Mouse (Mus musculus) midbrain, embryonic 10.5 days (tissue): ENCODE results near the gene Nmnat3. TPM values are rescaled to one million over a fixed set of nuclear protein-coding genes. Genes with fewer than 3 reads are reported as not detected.

Experiments
- DNase-seq: peaks from one replicate; pipeline ENCODE4 v3.0.0-alpha.2; 2017; ENCODE audit warnings: low spot score
- H3K27ac ChIP-seq: fragments of 300-500 bp; sonication (generic); replicated peaks from 2 replicates; pipeline ENCODE4 v1.5.1; 2016; ENCODE audit warnings: mild to moderate bottlenecking
- H3K27me3 ChIP-seq: fragments of 300-500 bp; sonication (generic); 2 replicates; pipeline ENCODE4 v1.6.1; 2016; ENCODE audit warnings: low read depth, mild to moderate bottlenecking; ENCODE audit not compliant: poor library complexity, severe bottlenecking
- H3K36me3 ChIP-seq: fragments of 300-500 bp; sonication (generic); 2 replicates; pipeline ENCODE4 v1.6.1; 2016; ENCODE audit warnings: mild to moderate bottlenecking, moderate library complexity
- H3K4me1 ChIP-seq: fragments of 300-500 bp; sonication (generic); 2 replicates; pipeline ENCODE4 v1.6.1; 2016
- H3K4me3 ChIP-seq: fragments of 300-500 bp; sonication (generic); 2 replicates; pipeline ENCODE4 v1.5.1; 2016; ENCODE audit warnings: mild to moderate bottlenecking, moderate library complexity
- H3K9me3 ChIP-seq: fragments of 300-500 bp; sonication (generic); replicated peaks from 2 replicates; pipeline ENCODE4 v1.6.1; 2016; ENCODE audit warnings: mild to moderate bottlenecking
- WGBS: fragments of 180-500 bp; shearing (Covaris S2); methylation state at CpG from one replicate; pipeline ENCODE4 v1.1.7; 2016; 5-methylcytosine and 5-hydroxymethylcytosine counted together
- polyA plus RNA-seq: library from polyadenylated mRNA; unstranded; fragments of >200 nt; fragmentation: Nextera tagmentation; extraction: Ambion mirVana; gene quantifications from 2 replicates; pipeline ENCODE4 v1.2.1, GENCODE M21; 2016

The Nmnat3 gene
- polyA plus RNA-seq, 1 experiment from 2014 or later, result 2.6 TPM

DNA sequence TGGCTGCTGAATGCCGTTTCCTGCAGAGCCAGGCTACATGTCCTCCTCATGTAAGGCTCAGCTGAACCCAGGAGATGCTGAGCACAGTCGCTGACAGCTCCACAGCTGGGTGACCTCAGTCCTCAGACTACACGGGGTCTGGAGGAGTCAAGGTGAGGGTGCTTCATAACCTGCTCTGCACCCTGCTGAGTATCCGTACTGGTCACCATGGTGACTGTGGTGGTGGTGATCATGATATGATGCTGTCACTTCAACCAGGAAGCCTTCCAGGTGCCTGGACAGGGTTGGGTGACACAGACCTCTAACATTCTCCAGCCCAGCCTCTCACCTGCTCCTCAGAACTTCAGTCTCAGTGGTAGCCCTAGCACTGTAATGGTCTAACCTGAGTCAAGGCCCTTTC, 150.6 kb downstream of the Nmnat3 start:
- Histone ChIP-seq H3K9me3 (no peaks in the 10 kb centered on the region), H3K4me3 (no peak overlapping the region), H3K27me3 (peaks cover 9% of the 10 kb centered on the region; the same call in 1 of the 2 replicates), H3K4me1 (peaks cover 29% of the 10 kb centered on the region), H3K27ac (no peak overlapping the region), H3K36me3 (no peaks in the 10 kb centered on the region)
- 88% methylated on average over 4 of the region's 4 CpGs for WGBS
- DNase-seq, result no peak

DNA sequence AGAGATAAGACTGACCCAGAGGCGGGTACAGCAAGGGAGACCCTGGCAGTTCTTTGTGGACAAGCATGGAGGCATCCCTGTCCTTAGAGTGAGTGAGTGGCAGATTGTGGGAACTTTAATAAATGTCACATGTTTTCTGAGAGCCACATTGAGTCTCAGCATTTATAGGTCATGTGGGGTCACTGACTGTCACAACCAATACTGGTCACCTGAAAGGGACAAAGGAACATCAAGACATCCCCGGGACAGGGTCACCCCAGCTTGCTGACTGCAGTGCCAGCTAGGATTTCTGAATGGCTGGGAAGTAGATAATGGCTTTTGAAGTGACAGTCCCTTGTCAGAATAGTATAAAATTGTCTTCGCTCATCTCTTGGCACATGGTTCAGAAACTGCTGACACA, 151.9 kb downstream of the Nmnat3 start:
- Histone ChIP-seq H3K27me3 (peaks cover 6% of the 10 kb centered on the region; the same call in 1 of the 2 replicates), H3K27ac (no peak overlapping the region), H3K4me3 (no peak overlapping the region), H3K9me3 (no peaks in the 10 kb centered on the region), H3K4me1 (peaks cover 16% of the 10 kb centered on the region), H3K36me3 (no peaks in the 10 kb centered on the region)
- WGBS, result 63% methylated on average over 3 of the region's 3 CpGs
- no peak for DNase-seq

- peaks cover 12% of the 10 kb centered on the region for H3K4me1 ChIP-seq
- H3K27ac ChIP-seq, result no peak overlapping the region
- no peak overlapping the region for H3K4me3 ChIP-seq
- no peaks in the 10 kb centered on the region for H3K9me3 ChIP-seq
- DNase-seq, result peak; percentile 42
- WGBS, result 58% methylated on average over 5 of the region's 5 CpGs
- no peaks in the 10 kb centered on the region for H3K27me3 ChIP-seq
- peaks cover 8% of the 10 kb centered on the region for H3K36me3 ChIP-seq
Measured at GRCm38 (mm10) chr9:98442638-98443037, 155.4 kb downstream of the Nmnat3 start.

DNA sequence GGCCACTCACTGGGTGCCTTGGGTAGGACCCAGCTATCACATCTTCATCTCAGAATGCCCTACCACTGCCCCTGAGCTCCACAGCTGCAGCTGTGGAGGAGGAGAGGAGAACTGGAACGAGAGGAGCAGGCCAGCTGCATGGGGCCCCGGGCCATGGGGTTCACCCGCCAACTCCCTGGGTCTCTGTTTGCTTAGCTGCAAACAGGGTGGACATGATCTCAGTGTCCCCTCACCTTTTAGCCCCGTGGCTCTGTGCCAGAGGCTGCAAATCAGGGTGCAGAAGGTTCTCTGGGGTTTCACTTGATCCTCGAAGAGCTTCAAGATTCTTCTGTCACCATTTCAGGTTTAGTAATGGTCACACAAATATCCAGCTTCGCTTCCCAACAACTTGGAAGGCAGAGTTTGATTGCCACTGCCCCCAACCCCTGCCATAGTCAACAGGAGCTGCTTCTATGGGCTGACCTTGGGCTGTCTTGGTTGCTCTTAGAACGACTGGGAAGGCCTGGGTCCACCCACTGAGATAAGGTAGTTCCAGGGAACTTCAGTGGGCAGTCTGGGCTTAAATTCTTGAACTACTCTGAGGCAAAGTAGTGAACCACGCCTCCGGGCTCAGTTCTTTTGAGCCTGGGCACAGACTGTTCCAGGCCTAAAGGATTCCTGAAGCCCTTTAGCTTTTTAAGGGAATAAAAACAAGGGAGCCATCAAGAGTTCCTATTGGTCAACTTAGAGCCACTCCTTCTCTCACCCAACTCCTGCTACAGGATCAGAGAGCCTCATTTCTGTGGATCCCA, 158.3 kb downstream of the Nmnat3 start:
- DNase-seq, result no peak
- no peak overlapping the region for H3K27ac ChIP-seq
- H3K4me3 ChIP-seq, result no peak overlapping the region
- H3K4me1 ChIP-seq, result no peaks in the 10 kb centered on the region
- H3K36me3 ChIP-seq, result peaks cover 8% of the 10 kb centered on the region
- 78% methylated on average over 9 of the region's 9 CpGs for WGBS
- H3K27me3 ChIP-seq, result no peaks in the 10 kb centered on the region
- no peaks in the 10 kb centered on the region for H3K9me3 ChIP-seq

GRCm38 (mm10) chr9:98450976-98451375, 163.7 kb downstream of the Nmnat3 start:
- no peaks in the 10 kb centered on the region for H3K36me3 ChIP-seq
- no peaks in the 10 kb centered on the region for H3K27me3 ChIP-seq
- no peaks in the 10 kb centered on the region; the same call in 1 of the 2 replicates for H3K9me3 ChIP-seq
- no peak overlapping the region for H3K4me3 ChIP-seq
- no peak overlapping the region for H3K27ac ChIP-seq
- no peak for DNase-seq
- WGBS, result 92% methylated on average over 1 of the region's 1 CpGs
- H3K4me1 ChIP-seq, result no peaks in the 10 kb centered on the region

GRCm38 (mm10) chr9:98466709-98467108, 179.5 kb downstream of the Nmnat3 start:
- Histone ChIP-seq H3K4me1 (no peaks in the 10 kb centered on the region; the same call in 1 of the 2 replicates), H3K36me3 (no peaks in the 10 kb centered on the region), H3K4me3 (no peak overlapping the region), H3K9me3 (no peaks in the 10 kb centered on the region), H3K27ac (no peak overlapping the region), H3K27me3 (no peaks in the 10 kb centered on the region)
- 79% methylated on average over 2 of the region's 2 CpGs for WGBS
- DNase-seq, result no peak

Other genes starting within 250 kb of the Nmnat3 start
- gene Rbp1, start 135.5 kb downstream of the Nmnat3 start, polyA plus RNA-seq, result 25.5 and 29.8 TPM in 2 replicates
- gene Rbp2, start 198.7 kb downstream of the Nmnat3 start, polyA plus RNA-seq, result 0.50 and 1.1 TPM in 2 replicates